Mouse (Mus musculus) kidney, adult 2 months (tissue): ENCODE measurements at regions not wholly inside any gene's neighbourhood (a gene's known extent, or its start where the extent isn't known, plus 50 kb on each side); places are given as distances from the start of the nearest gene placed in this dataset.

ENCODE experiments used
- DNase-seq: peaks from one replicate; pipeline ENCODE4 v3.0.0; 2021
- H3K27ac ChIP-seq: fragments of 200-500 bp; 2 replicates; pipeline ENCODE4 v1.5.1; 2012; ENCODE audit warnings: low read depth, low read length, control low read depth, inconsistent platforms; ENCODE audit not compliant: insufficient read depth
- H3K27me3 ChIP-seq: fragments of 200-500 bp; replicated peaks from 2 replicates; pipeline ENCODE4 v1.6.1; 2012; ENCODE audit warnings: mild to moderate bottlenecking, moderate library complexity, low read length, inconsistent platforms; ENCODE audit not compliant: control insufficient read depth, insufficient read depth
- H3K36me3 ChIP-seq: fragments of 200-500 bp; 2 replicates; pipeline ENCODE4 v1.6.1; 2012; ENCODE audit warnings: mild to moderate bottlenecking, moderate library complexity, low read length, inconsistent platforms; ENCODE audit not compliant: control insufficient read depth, insufficient read depth
- H3K4me1 ChIP-seq: fragments of 200-500 bp; 2 replicates; pipeline ENCODE4 v1.6.1; 2011; ENCODE audit warnings: low read length; ENCODE audit not compliant: control insufficient read depth, insufficient read depth
- H3K4me3 ChIP-seq: fragments of 200-500 bp; 2 replicates; pipeline ENCODE4 v1.5.1; 2011; ENCODE audit warnings: mild to moderate bottlenecking, low read depth, low read length, control low read depth; ENCODE audit not compliant: insufficient read depth
- CTCF ChIP-seq: fragments of 200-500 bp; conservative IDR thresholded peaks from 2 replicates; pipeline ENCODE4 v1.5.1; 2011; ENCODE audit warnings: low read depth, mild to moderate bottlenecking, control low read depth, low read length, moderate library complexity, mixed read lengths; ENCODE audit not compliant: insufficient read depth, insufficient read length
- POLR2A ChIP-seq: fragments of 200-500 bp; IDR thresholded peaks from one replicate; pipeline ENCODE4 v1.6.1; 2011; ENCODE audit warnings: low read depth, low read length, control low read depth
- WGBS: fragments of 180-500 bp; shearing (Covaris S2); methylation state at CpG from one replicate; pipeline ENCODE4 v1.1.7; 2018; 5-methylcytosine and 5-hydroxymethylcytosine counted together

DNA sequence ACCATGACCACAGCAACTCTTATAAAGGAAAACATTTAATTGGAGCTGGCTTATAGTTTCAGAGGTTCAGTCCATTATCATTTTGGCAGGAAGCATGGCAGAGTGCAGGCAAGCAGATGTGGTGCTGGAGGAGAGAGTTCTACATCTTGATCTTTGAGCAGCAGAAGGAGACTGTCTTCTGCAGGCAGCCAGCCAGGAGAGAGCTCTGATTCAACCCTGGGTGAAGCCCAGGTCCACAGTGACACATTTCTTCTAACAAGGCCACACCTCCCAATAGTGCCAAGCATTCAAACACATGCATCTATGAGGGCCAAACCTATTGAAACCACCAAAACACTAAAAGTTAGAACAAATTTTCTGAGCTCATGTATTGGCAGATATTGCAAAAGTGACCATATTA is 117.0 kb upstream of the Nxpe4 start:
- Histone ChIP-seq H3K27ac (no peak overlapping the region), H3K4me3 (no peak overlapping the region), H3K27me3 (no peaks in the 10 kb centered on the region), H3K4me1 (no peaks in the 10 kb centered on the region), H3K36me3 (no peaks in the 10 kb centered on the region)
- no peak for DNase-seq
- TF ChIP-seq CTCF: no peak
- TF ChIP-seq POLR2A: no peak

DNA sequence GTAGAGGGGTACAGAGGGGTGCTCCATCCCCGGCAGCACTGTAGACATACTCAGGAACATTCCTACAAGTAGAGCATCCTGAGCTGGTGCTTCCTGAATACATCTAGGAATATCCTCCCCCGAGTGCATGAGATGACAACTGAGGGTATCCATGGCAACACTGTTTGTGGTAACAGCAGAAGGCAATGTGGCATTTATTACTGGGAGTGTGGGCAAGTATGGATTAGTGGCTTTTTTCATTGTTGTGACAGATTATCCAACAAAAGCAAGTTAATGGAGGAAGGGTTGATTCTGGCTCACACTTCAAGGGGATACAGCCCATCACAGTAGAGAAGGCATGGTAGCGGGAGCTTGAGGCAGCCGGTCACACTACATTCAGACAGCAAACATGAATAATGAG is 114.0 kb upstream of the Nxpe4 start:
- no peak for DNase-seq
- no peaks in the 10 kb centered on the region for H3K4me1 ChIP-seq
- WGBS: 81% methylated on average over 4 of the region's 4 CpGs

GRCm38 (mm10) chr9:48053580-48053979 is 108.2 kb upstream of the Nxpe4 start:
- no peaks in the 10 kb centered on the region for H3K27me3 ChIP-seq
- no peak overlapping the region for H3K27ac ChIP-seq
- no peaks in the 10 kb centered on the region for H3K36me3 ChIP-seq
- WGBS: 45% methylated on average over 4 of the region's 4 CpGs
- TF ChIP-seq POLR2A (no peak), CTCF (no peak)
- H3K4me3 ChIP-seq: no peak overlapping the region
- H3K4me1 ChIP-seq: no peaks in the 10 kb centered on the region
- DNase-seq: peak; percentile 64

More for the DNA sequence above, 114.0 kb upstream of the Nxpe4 start:
- TF ChIP-seq POLR2A (no peak), CTCF (no peak)
- no peaks in the 10 kb centered on the region for H3K27me3 ChIP-seq
- no peak overlapping the region for H3K27ac ChIP-seq
- H3K36me3 ChIP-seq: no peaks in the 10 kb centered on the region
- H3K4me3 ChIP-seq: no peak overlapping the region

DNA sequence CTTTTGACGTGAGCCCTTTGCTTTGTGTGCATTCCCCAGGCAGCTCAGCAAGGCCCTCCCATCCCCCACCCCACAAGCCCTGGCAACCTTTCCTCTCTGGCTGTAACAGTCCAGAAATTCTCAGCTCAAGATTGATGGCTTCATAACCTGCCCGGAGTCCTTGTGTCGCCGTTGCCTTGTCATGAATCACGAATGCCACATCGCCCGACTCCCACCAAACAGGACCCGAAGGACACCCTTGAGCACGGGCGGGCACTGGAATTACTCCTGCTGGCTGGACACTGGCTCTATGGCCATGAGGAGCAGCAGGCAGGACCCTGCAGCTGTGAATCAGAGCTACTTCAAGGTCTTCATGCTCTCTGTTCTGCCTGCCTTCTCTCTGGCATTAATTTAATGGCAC is 106.6 kb upstream of the Nxpe4 start:
- Histone ChIP-seq H3K4me3 (no peak overlapping the region), H3K36me3 (no peaks in the 10 kb centered on the region), H3K27me3 (no peaks in the 10 kb centered on the region), H3K27ac (no peak overlapping the region), H3K4me1 (no peaks in the 10 kb centered on the region)
- 16% methylated on average over 10 of the region's 10 CpGs for WGBS
- TF ChIP-seq POLR2A (no peak), CTCF (no peak)
- peak; percentile 16 for DNase-seq

GRCm38 (mm10) chr9:48058599-48058998 is 103.2 kb upstream of the Nxpe4 start:
- H3K36me3 ChIP-seq: no peaks in the 10 kb centered on the region
- H3K27ac ChIP-seq: no peak overlapping the region
- no peaks in the 10 kb centered on the region for H3K4me1 ChIP-seq
- TF ChIP-seq POLR2A: no peak
- no peak for TF ChIP-seq CTCF
- 28% methylated on average over 8 of the region's 8 CpGs for WGBS
- H3K4me3 ChIP-seq: no peak overlapping the region
- peak; percentile 48 for DNase-seq
- H3K27me3 ChIP-seq: no peaks in the 10 kb centered on the region

GRCm38 (mm10) chr9:48059549-48060165 is 102.2 kb upstream of the Nxpe4 start:
- 84% methylated on average over 10 of the region's 10 CpGs for WGBS
- no peak for DNase-seq
- Histone ChIP-seq H3K36me3 (no peaks in the 10 kb centered on the region), H3K4me1 (no peaks in the 10 kb centered on the region), H3K4me3 (no peak overlapping the region), H3K27ac (no peak overlapping the region), H3K27me3 (no peaks in the 10 kb centered on the region)
- TF ChIP-seq POLR2A (no peak), CTCF (no peak)

DNA sequence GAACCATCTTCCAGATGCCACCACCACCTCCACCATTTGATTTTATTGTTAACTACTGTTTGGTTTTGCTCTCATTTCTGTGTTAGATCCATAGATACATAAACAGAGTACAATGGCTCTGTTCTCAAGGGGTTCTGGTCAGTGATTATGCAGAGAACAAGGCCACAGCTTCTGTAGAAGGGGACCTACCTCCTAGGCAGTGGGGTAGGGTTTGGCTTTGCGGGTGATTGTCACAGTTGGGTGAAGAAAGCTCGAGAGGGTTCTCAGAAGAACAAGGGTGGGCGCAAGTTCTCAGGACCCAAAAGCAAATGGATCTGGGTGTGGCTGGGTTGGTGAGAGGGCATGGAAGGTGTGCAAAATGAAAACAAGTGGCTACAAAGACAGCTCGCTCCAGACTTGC is 100.8 kb upstream of the Nxpe4 start:
- H3K36me3 ChIP-seq: no peaks in the 10 kb centered on the region
- no peak for TF ChIP-seq POLR2A
- no peak for TF ChIP-seq CTCF
- no peaks in the 10 kb centered on the region for H3K4me1 ChIP-seq
- H3K27me3 ChIP-seq: no peaks in the 10 kb centered on the region
- H3K4me3 ChIP-seq: no peak overlapping the region
- DNase-seq: no peak
- H3K27ac ChIP-seq: no peak overlapping the region
- 84% methylated on average over 4 of the region's 4 CpGs for WGBS
